Mouse (Mus musculus): ENCODE measurements around the gene Gpr35.

GRCm38 (mm10) chr1:93015136-93015535, 64.5 kb downstream of the Gpr35 start:
- TF ChIP-seq MYOG (IDR thresholded peaks at IDR 0.05; ENCODE audit: control insufficient read depth in 1 of 3, insufficient read depth in 1 of 3, insufficient read length in 2 of 3, low read depth in 2 of 3) (no peak), USF1 (IDR thresholded peaks at IDR 0.05; ENCODE audit: low read depth) (no peak)
